Mouse (Mus musculus): ENCODE data around the gene Mon1a.

- TF ChIP-seq CTCF (IDR thresholded peaks at IDR 0.05; ENCODE audit: low read depth): no peak
- no peak for TF ChIP-seq EP300 (IDR thresholded peaks at IDR 0.05; ENCODE audit: low read depth)
These were observed 30.1 kb downstream of the Mon1a start for GRCm38 (mm10) chr9:107917895-107918608.

Measured in heart, postnatal 0 days (tissue).